Mouse (Mus musculus) lung, embryonic 15.5 days (tissue): ENCODE data around the gene Arl5c. TPM values are rescaled to one million over a fixed set of nuclear protein-coding genes. Genes with fewer than 3 reads are reported as not detected.
A peak's percentile ranks its signal among the peaks of the same experiment; 100 is the strongest.

Experiments used
- ATAC-seq: fragments of 200-750 bp; cut with Nextera tagmentation; 2 replicates; pipeline ENCODE4 v1.8.0; 2017; ENCODE audit warnings: moderate number of reproducible peaks, borderline replicate concordance; ENCODE audit not compliant: low FRiP score, low TSS enrichment; ENCODE audit errors: extremely low read depth
- H3K27ac ChIP-seq: fragments of 300-500 bp; sonication (generic); 2 replicates; pipeline ENCODE4 v1.5.1; 2015; ENCODE audit warnings: moderate library complexity, mild to moderate bottlenecking, inconsistent platforms
- H3K27me3 ChIP-seq: fragments of 300-500 bp; sonication (generic); 2 replicates; pipeline ENCODE4 v1.6.1; 2015; ENCODE audit warnings: inconsistent platforms
- H3K36me3 ChIP-seq: fragments of 300-500 bp; sonication (generic); 2 replicates; pipeline ENCODE4 v1.6.1; 2015; ENCODE audit warnings: inconsistent platforms
- H3K4me1 ChIP-seq: fragments of 300-500 bp; sonication (generic); 2 replicates; pipeline ENCODE4 v1.6.1; 2015; ENCODE audit warnings: inconsistent platforms
- H3K4me2 ChIP-seq: fragments of 300-500 bp; sonication (generic); 2 replicates; pipeline ENCODE4 v1.6.1; 2015; ENCODE audit warnings: inconsistent platforms, mild to moderate bottlenecking, moderate library complexity
- H3K4me3 ChIP-seq: fragments of 300-500 bp; sonication (generic); 2 replicates; pipeline ENCODE4 v1.5.1; 2015; ENCODE audit warnings: mild to moderate bottlenecking, inconsistent platforms
- H3K9ac ChIP-seq: fragments of 300-500 bp; sonication (generic); 2 replicates; pipeline ENCODE4 v1.6.1; 2015; ENCODE audit warnings: inconsistent platforms
- H3K9me3 ChIP-seq: fragments of 300-500 bp; sonication (generic); 2 replicates; pipeline ENCODE4 v1.6.1; 2016; ENCODE audit warnings: inconsistent platforms
- WGBS: fragments of 180-500 bp; shearing (Covaris S2); methylation state at CpG from one replicate; pipeline ENCODE4 v1.1.7; 2015; 5-methylcytosine and 5-hydroxymethylcytosine counted together
- polyA plus RNA-seq: library from polyadenylated mRNA; unstranded; fragments of >200 nt; fragmentation: Nextera tagmentation; extraction: Ambion mirVana; gene quantifications from 2 replicates; pipeline ENCODE4 v1.2.1, GENCODE M21; 2015

Gene Arl5c
- polyA plus RNA-seq, 1 experiment from 2014 or later: 9.0 TPM

DNA sequence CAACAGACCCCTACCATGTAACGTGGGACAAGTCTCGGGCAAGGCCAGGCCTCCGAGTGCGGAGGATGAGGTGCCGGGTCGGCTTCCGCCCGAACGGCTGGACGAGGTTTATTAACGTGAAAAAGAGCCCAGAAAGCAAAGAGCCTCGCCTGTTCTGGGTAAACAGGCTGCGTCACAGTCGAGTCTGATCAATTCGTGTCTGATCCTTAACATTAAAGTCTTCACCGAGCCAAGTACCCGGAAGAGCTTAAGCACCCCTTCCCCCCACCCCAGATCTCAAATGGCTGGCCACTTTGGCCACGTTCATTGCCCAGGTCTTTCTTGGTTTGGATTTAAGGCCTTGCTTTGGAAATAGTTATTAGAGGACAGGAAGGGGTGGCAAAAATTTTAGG is 31.3 kb upstream of the Arl5c start:
- ATAC-seq: no peak
- WGBS: under 1% methylated on average over 18 of the region's 18 CpGs
- Histone ChIP-seq H3K9me3 (no peaks in the 10 kb centered on the region), H3K27me3 (no peaks in the 10 kb centered on the region), H3K4me2 (peak overlapping the region; percentile 71), H3K36me3 (peaks cover 34% of the 10 kb centered on the region), H3K4me3 (peak overlapping the region; percentile 94), H3K4me1 (peaks cover 15% of the 10 kb centered on the region), H3K9ac (peak overlapping the region; percentile 100), H3K27ac (peak overlapping the region; percentile 89)

- Histone ChIP-seq H3K36me3 (peaks cover 34% of the 10 kb centered on the region), H3K4me3 (peak within 1 kb of the TSS; percentile 94), H3K4me1 (peaks cover 17% of the 10 kb centered on the region), H3K27ac (peak within 1 kb of the TSS; percentile 89), H3K4me2 (peak within 1 kb of the TSS; percentile 71), H3K27me3 (no peaks in the 10 kb centered on the region), H3K9ac (peak within 1 kb of the TSS; percentile 100), H3K9me3 (no peaks in the 10 kb centered on the region)
- under 1% methylated on average over 65 of the region's 69 CpGs for WGBS
- peak; percentile 76 for ATAC-seq
Measured at GRCm38 (mm10) chr11:98026570-98027296, 30.8 kb upstream of the Arl5c start, which contains the start of gene Rpl19. Rpl19 (plus strand) TSS chr11:98026710.

GRCm38 (mm10) chr11:98026248-98026569 is 30.2 kb upstream of the Arl5c start:
- peaks cover 32% of the 10 kb centered on the region for H3K36me3 ChIP-seq
- peak overlapping the region; percentile 71 for H3K4me2 ChIP-seq
- no peaks in the 10 kb centered on the region for H3K27me3 ChIP-seq
- peak overlapping the region; percentile 94 for H3K4me3 ChIP-seq
- peak overlapping the region; percentile 89 for H3K27ac ChIP-seq
- H3K9ac ChIP-seq: peak overlapping the region; percentile 100
- ATAC-seq: no peak
- H3K9me3 ChIP-seq: no peaks in the 10 kb centered on the region
- H3K4me1 ChIP-seq: peaks cover 22% of the 10 kb centered on the region
- 5% methylated on average over 15 of the region's 15 CpGs for WGBS

DNA sequence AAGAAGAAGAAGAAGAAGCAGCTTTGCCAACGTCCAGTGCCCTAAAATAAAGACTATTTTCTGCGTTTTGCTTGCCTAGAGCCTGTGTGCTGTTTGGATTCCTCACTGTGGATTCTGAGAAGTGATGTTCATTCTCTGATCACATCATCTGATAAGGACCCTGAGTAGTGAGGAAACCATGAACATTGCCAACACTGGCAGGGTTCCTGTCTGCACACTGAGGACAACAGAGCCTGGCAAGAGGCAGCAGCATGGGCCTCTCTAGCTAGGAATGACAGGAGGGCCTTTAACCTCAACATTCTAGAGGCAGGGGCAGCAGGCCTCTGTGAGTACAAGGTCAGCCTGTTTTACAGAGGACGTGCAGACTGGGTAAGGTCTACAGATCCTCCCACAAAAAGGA is 28.5 kb upstream of the Arl5c start:
- no peak overlapping the region for H3K4me3 ChIP-seq
- H3K4me2 ChIP-seq: no peak overlapping the region
- ATAC-seq: no peak
- WGBS: 72% methylated on average over 3 of the region's 3 CpGs
- H3K27ac ChIP-seq: no peak overlapping the region
- no peak overlapping the region for H3K9ac ChIP-seq
- H3K36me3 ChIP-seq: peaks cover 15% of the 10 kb centered on the region
- H3K4me1 ChIP-seq: peaks cover 39% of the 10 kb centered on the region
- no peaks in the 10 kb centered on the region for H3K9me3 ChIP-seq
- no peaks in the 10 kb centered on the region for H3K27me3 ChIP-seq

DNA sequence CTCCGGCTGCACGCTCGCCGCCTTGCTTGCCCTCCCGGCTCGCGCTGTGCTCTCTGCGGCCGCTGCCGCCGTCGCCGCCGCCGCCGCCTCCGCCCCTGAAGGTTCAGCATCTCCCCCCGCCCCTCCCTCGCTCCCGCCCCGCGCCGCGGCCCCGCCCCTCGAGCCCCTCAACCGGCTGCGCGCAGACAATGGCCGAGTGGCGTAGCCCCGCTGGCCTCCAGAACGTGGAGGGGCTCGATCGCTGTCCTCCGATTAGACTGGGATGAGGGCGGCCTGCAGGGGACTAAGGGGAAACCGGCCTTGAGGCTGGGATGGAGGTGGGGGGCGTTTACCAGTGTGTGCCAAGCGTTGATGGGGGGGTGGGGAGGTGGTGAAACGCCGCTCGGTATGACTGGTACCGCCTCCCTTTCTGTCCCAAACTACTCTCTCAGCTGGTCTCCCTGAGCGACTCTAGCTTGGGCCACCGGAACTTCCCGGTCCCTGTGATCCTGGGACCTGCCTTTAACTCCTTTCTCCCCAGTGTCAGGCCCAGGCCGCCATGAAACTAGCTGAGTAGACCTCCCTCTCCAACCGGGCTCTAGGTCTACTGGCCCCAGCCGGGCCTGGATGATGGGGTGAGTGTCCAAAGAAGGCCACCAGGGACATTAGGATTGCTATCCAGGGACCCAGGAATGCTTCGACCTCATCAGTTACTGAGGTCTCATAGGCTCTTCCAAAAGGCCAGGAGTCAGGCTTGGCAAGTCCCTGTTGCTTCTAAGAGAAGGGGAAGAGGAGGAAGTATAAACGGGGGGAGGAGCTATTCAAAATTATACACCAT is 26.8 kb upstream of the Arl5c start, which contains the start of gene Cacnb1:
Gene Cacnb1 (minus strand): TSS at position 480 of the 817 bp plus-strand sequence.
- Histone ChIP-seq H3K36me3 (no peaks in the 10 kb centered on the region), H3K27me3 (no peaks in the 10 kb centered on the region), H3K4me3 (peak within 1 kb of the TSS; percentile 70), H3K4me1 (peaks cover 41% of the 10 kb centered on the region), H3K9ac (peak within 1 kb of the TSS; percentile 73), H3K9me3 (no peaks in the 10 kb centered on the region), H3K4me2 (peak within 1 kb of the TSS; percentile 94), H3K27ac (peak within 1 kb of the TSS; percentile 93)
- under 1% methylated on average over 50 of the region's 52 CpGs for WGBS
- peak; percentile 66; the same call in 1 of the 2 replicates for ATAC-seq

- H3K27ac ChIP-seq: peak overlapping the region; percentile 93
- H3K4me1 ChIP-seq: peaks cover 41% of the 10 kb centered on the region
- ATAC-seq: no peak
- H3K9me3 ChIP-seq: no peaks in the 10 kb centered on the region
- WGBS: under 1% methylated on average over 23 of the region's 23 CpGs
- peak overlapping the region; percentile 94 for H3K4me2 ChIP-seq
- peak overlapping the region; percentile 73 for H3K9ac ChIP-seq
- H3K4me3 ChIP-seq: peak overlapping the region; percentile 70
- no peaks in the 10 kb centered on the region for H3K27me3 ChIP-seq
- H3K36me3 ChIP-seq: peaks cover 4% of the 10 kb centered on the region; the same call in 1 of the 2 replicates
Measured at GRCm38 (mm10) chr11:98022253-98022554, 26.2 kb upstream of the Arl5c start.

DNA sequence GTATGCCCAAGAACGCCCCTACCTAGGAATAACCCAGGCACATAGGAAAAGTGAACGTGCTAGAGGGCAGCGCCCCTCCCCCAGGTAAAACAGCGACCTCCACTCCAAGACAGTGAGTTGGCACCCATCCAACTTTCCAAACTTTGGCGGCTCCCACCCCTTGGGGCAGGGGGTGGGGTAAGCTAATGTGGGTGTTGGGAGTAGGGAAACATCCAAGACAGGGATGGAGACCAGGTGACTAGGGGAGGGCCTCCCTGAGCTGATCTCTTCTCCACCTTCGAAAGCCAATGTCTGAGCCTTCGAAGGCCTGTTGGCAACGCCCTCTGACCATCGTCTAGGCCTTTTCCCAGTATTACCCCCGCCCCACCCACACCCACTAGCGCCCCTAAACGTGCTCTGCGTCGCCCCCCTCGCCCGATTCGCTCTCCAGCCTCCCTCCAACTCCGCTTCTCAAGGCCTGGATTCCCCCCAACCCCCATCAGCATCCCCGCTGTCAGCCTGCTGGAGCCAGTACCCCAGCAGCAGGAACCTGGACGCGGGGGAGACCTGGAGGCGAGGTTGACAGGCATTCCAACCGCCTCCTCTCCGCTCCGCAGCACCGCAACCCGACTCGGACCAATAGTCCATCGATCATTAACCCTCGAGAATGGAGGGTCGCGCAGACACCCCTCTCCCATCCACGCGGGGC is 25.7 kb upstream of the Arl5c start:
- Histone ChIP-seq H3K27ac (peak overlapping the region; percentile 93; the same call in 1 of the 2 replicates), H3K4me2 (peak overlapping the region; percentile 94), H3K36me3 (peaks cover 5% of the 10 kb centered on the region; the same call in 1 of the 2 replicates), H3K9me3 (no peaks in the 10 kb centered on the region), H3K4me3 (peak overlapping the region; percentile 70), H3K4me1 (peaks cover 41% of the 10 kb centered on the region), H3K9ac (peak overlapping the region; percentile 73), H3K27me3 (no peaks in the 10 kb centered on the region)
- no peak; the same call in 1 of the 2 replicates for ATAC-seq
- 3% methylated on average over 33 of the region's 34 CpGs for WGBS

DNA sequence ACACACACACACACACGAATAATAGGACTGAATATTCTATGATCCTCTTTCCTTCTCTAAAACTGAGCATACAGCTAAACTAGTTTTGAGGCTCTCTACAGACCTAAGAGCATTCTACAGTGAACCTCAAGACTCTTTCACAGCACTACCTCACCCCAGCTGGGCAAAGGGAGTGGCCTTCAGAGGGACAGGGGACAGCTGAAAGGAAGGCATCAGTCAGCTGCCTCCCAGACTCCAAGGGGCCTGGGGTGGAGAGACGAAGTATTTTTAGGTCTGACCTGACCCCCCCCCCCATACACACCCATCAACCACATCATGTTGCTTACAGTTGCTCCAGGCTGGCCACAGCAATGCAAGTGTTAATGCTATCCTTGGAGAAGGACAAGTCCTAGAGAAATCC is 25.1 kb upstream of the Arl5c start:
- peak overlapping the region; percentile 94 for H3K4me2 ChIP-seq
- H3K9me3 ChIP-seq: no peaks in the 10 kb centered on the region
- H3K9ac ChIP-seq: no peak overlapping the region
- no peaks in the 10 kb centered on the region for H3K27me3 ChIP-seq
- no peak overlapping the region for H3K27ac ChIP-seq
- peaks cover 40% of the 10 kb centered on the region for H3K4me1 ChIP-seq
- ATAC-seq: no peak
- peaks cover 5% of the 10 kb centered on the region; the same call in 1 of the 2 replicates for H3K36me3 ChIP-seq
- H3K4me3 ChIP-seq: peak overlapping the region; percentile 70
- 38% methylated on average over 2 of the region's 2 CpGs for WGBS

DNA sequence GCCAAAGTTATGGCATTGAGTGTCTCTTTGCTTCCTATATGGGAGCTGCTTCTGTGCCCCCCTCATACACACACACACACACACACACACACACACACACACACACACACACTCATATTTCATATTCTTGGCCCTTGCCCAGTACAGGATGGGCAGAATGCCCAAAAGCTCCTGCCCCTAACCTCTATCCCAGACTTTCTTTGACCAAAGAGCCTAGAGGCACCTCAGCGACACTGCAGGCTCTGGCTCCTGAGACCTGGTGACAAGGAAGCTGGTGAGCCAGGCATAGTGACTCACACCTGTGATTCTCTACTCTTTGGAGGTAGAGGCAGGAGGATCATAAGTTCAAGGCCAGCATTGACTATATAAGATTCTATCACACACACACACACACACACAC is 24.7 kb upstream of the Arl5c start:
- peaks cover 36% of the 10 kb centered on the region for H3K4me1 ChIP-seq
- no peak overlapping the region for H3K4me3 ChIP-seq
- ATAC-seq: no peak
- no peaks in the 10 kb centered on the region for H3K9me3 ChIP-seq
- H3K4me2 ChIP-seq: no peak overlapping the region
- WGBS: 48% methylated on average over 1 of the region's 1 CpGs
- H3K9ac ChIP-seq: no peak overlapping the region
- H3K27me3 ChIP-seq: no peaks in the 10 kb centered on the region
- peaks cover 5% of the 10 kb centered on the region; the same call in 1 of the 2 replicates for H3K36me3 ChIP-seq
- H3K27ac ChIP-seq: no peak overlapping the region

- Histone ChIP-seq H3K9ac (no peak overlapping the region), H3K9me3 (no peaks in the 10 kb centered on the region), H3K4me1 (peaks cover 34% of the 10 kb centered on the region), H3K4me2 (no peak overlapping the region), H3K36me3 (peaks cover 5% of the 10 kb centered on the region; the same call in 1 of the 2 replicates), H3K27ac (no peak overlapping the region), H3K4me3 (no peak overlapping the region), H3K27me3 (no peaks in the 10 kb centered on the region)
- no peak for ATAC-seq
- 39% methylated on average over 8 of the region's 8 CpGs for WGBS
Measured at GRCm38 (mm10) chr11:98019883-98020610, 24.1 kb upstream of the Arl5c start.
